ENCODE assay signal across 17 mouse cellular contexts in genomic region chr2:4222497-4222828, GRCm38 (mm10).
DNase-seq lines count a peak whose midpoint lies in the region; ATAC-seq lines count a peak whose summit lies in the region.
"Had no signal": no experiment of that assay in that cellular context is flagged by ENCODE, and none has a peak within 500 bp of the region (broad histone marks: within the 10 kb centered on the region; RNA-seq: fewer than 3 reads in every experiment).

No protein-coding gene starts in this region.

- no peaks in the 10 kb centered on the region for H3K27me3 ChIP-seq in midbrain, embryonic 11.5 days (ENCODE audit: control insufficient read depth, insufficient read depth, low read length)
- no peaks in the 10 kb centered on the region for H3K27me3 ChIP-seq in midbrain, embryonic 14.5 days (ENCODE audit: control insufficient read depth, insufficient read depth, low read length)
- H3K27me3 ChIP-seq in forebrain, embryonic 16.5 days (replicated peaks; ENCODE audit: control insufficient read depth, insufficient read depth, low read length): no peaks in the 10 kb centered on the region
- H3K27me3 ChIP-seq in hindbrain, embryonic 15.5 days: no peaks in the 10 kb centered on the region
- no peaks in the 10 kb centered on the region for H3K27me3 ChIP-seq in neural tube, embryonic 12.5 days (replicated peaks)
- H3K27me3 ChIP-seq: liver, embryonic 15.5 days had no signal

- H3K9ac ChIP-seq in midbrain, embryonic 11.5 days (ENCODE audit: low read length): no peak overlapping the region
- no peak overlapping the region for H3K9ac ChIP-seq in midbrain, embryonic 14.5 days (replicated peaks; ENCODE audit: low read length)
- H3K9ac ChIP-seq in forebrain, embryonic 16.5 days (replicated peaks; ENCODE audit: low read depth, low read length): no peak overlapping the region
- no peak overlapping the region for H3K9ac ChIP-seq in hindbrain, embryonic 15.5 days
- H3K9ac ChIP-seq in neural tube, embryonic 12.5 days: no peak overlapping the region
- H3K9ac ChIP-seq: liver, embryonic 15.5 days had no signal

- no peaks in the 10 kb centered on the region; the same call in 1 of the 2 replicates for H3K9me3 ChIP-seq in midbrain, embryonic 11.5 days (ENCODE audit: control insufficient read depth, low read length)
- peaks cover 5% of the 10 kb centered on the region; the same call in 1 of the 2 replicates for H3K9me3 ChIP-seq in midbrain, embryonic 14.5 days (ENCODE audit: control insufficient read depth, low read length)
- H3K9me3 ChIP-seq in forebrain, embryonic 16.5 days (ENCODE audit: control insufficient read depth, low read length): no peaks in the 10 kb centered on the region; the same call in 1 of the 2 replicates
- H3K9me3 ChIP-seq in hindbrain, embryonic 15.5 days: no peaks in the 10 kb centered on the region
- H3K9me3 ChIP-seq in neural tube, embryonic 12.5 days: peaks cover 6% of the 10 kb centered on the region; the same call in 1 of the 2 replicates
- H3K9me3 ChIP-seq: G1E; liver, embryonic 15.5 days had no signal

- ATAC-seq in midbrain, embryonic 11.5 days (ENCODE audit: low FRiP score): peak; percentile 43
- no peak for ATAC-seq in midbrain, embryonic 14.5 days (ENCODE audit: low FRiP score, low TSS enrichment)
- peak; percentile 39; the same call in 1 of the 2 replicates for ATAC-seq in forebrain, embryonic 16.5 days
- ATAC-seq in hindbrain, embryonic 15.5 days (ENCODE audit: low FRiP score, low read depth): no peak; the same call in 1 of the 2 replicates
- ATAC-seq in neural tube, embryonic 12.5 days (ENCODE audit: low FRiP score, low read depth): peak; percentile 30; the same call in 1 of the 2 replicates
- ATAC-seq: CD4-positive, CD25-positive, alpha-beta regulatory T cell, adult 4 months; intestine, postnatal 0 days had no signal

- H3K36me3 ChIP-seq in midbrain, embryonic 11.5 days (ENCODE audit: control insufficient read depth, insufficient read depth, low read length): no peaks in the 10 kb centered on the region
- H3K36me3 ChIP-seq in midbrain, embryonic 14.5 days (ENCODE audit: control insufficient read depth, insufficient read depth, low read length): no peaks in the 10 kb centered on the region
- no peaks in the 10 kb centered on the region for H3K36me3 ChIP-seq in forebrain, embryonic 16.5 days (ENCODE audit: control insufficient read depth, insufficient read depth)
- no peaks in the 10 kb centered on the region for H3K36me3 ChIP-seq in hindbrain, embryonic 15.5 days
- no peaks in the 10 kb centered on the region for H3K36me3 ChIP-seq in neural tube, embryonic 12.5 days
- H3K36me3 ChIP-seq: G1E; liver, embryonic 15.5 days had no signal

- peak; percentile 86 for DNase-seq in midbrain, embryonic 11.5 days (ENCODE audit: low spot score, missing footprints)
- DNase-seq in midbrain, embryonic 14.5 days: no peak
- no peak for DNase-seq in cerebellum, postnatal 10 days
- no peak for DNase-seq in urinary bladder, postnatal 4 days (ENCODE audit: low spot score in 2 of 2)
- no peak for DNase-seq in cerebellum, adult 8-10 months
- DNase-seq: cerebellum, postnatal 36 days; thymus, postnatal 4 days had no signal

- no peak overlapping the region for H3K4me2 ChIP-seq in midbrain, embryonic 11.5 days
- no peak overlapping the region for H3K4me2 ChIP-seq in midbrain, embryonic 14.5 days (ENCODE audit: low read length)
- no peak overlapping the region for H3K4me2 ChIP-seq in forebrain, embryonic 16.5 days (ENCODE audit: low read length)
- H3K4me2 ChIP-seq in hindbrain, embryonic 15.5 days: no peak overlapping the region
- H3K4me2 ChIP-seq in neural tube, embryonic 12.5 days (replicated peaks): no peak overlapping the region
- H3K4me2 ChIP-seq: heart, embryonic 11.5 days; liver, embryonic 15.5 days had no signal

- peaks cover 9% of the 10 kb centered on the region; the same call in 1 of the 2 replicates for H3K4me1 ChIP-seq in midbrain, embryonic 11.5 days (ENCODE audit: control insufficient read depth, insufficient read depth, low read length)
- H3K4me1 ChIP-seq in midbrain, embryonic 14.5 days (ENCODE audit: control insufficient read depth, insufficient read depth, low read length): peaks cover 12% of the 10 kb centered on the region
- H3K4me1 ChIP-seq in forebrain, embryonic 16.5 days (replicated peaks; ENCODE audit: control insufficient read depth, insufficient read depth, low read length): peaks cover 18% of the 10 kb centered on the region
- H3K4me1 ChIP-seq in hindbrain, embryonic 15.5 days (replicated peaks): peaks cover 20% of the 10 kb centered on the region
- H3K4me1 ChIP-seq in neural tube, embryonic 12.5 days: peaks cover 13% of the 10 kb centered on the region
- H3K4me1 ChIP-seq: liver, embryonic 15.5 days had no signal

- 5% methylated on average over 1 of the region's 1 CpGs for WGBS in midbrain, embryonic 11.5 days
- WGBS in midbrain, embryonic 14.5 days: 0% methylated on average over 1 of the region's 1 CpGs
- WGBS in forebrain, embryonic 16.5 days: 0% methylated on average over 1 of the region's 1 CpGs
- WGBS in hindbrain, embryonic 15.5 days: 0% methylated on average over 1 of the region's 1 CpGs
- WGBS in neural tube, embryonic 12.5 days: 0% methylated on average over 1 of the region's 1 CpGs

- no peak overlapping the region for H3K27ac ChIP-seq in midbrain, embryonic 11.5 days (ENCODE audit: low read depth, low read length)
- H3K27ac ChIP-seq in midbrain, embryonic 14.5 days (replicated peaks; ENCODE audit: low read depth, low read length): no peak overlapping the region
- H3K27ac ChIP-seq in forebrain, embryonic 16.5 days (ENCODE audit: low read length): peak overlapping the region; percentile 37
- peak overlapping the region; percentile 67; the same call in 1 of the 2 replicates for H3K27ac ChIP-seq in hindbrain, embryonic 15.5 days (replicated peaks)
- no peak overlapping the region for H3K27ac ChIP-seq in neural tube, embryonic 12.5 days
- H3K27ac ChIP-seq: kidney, postnatal 0 days; layer of hippocampus, adult 2 months; liver, embryonic 15.5 days had no signal

- H3K4me3 ChIP-seq in midbrain, embryonic 11.5 days (ENCODE audit: low read depth, low read length): no peak overlapping the region
- no peak overlapping the region for H3K4me3 ChIP-seq in midbrain, embryonic 14.5 days (replicated peaks; ENCODE audit: low read depth, low read length)
- no peak overlapping the region for H3K4me3 ChIP-seq in forebrain, embryonic 16.5 days (replicated peaks; ENCODE audit: low read length)
- H3K4me3 ChIP-seq in hindbrain, embryonic 15.5 days: no peak overlapping the region
- H3K4me3 ChIP-seq in neural tube, embryonic 12.5 days: no peak overlapping the region
- H3K4me3 ChIP-seq: layer of hippocampus, adult 2 months; liver, embryonic 15.5 days had no signal

Comparison
In these comparisons a context has a peak if more than half of its experiments do, and no peak if none do; other contexts are left out.
1. ATAC-seq: peak in midbrain, embryonic 11.5 days (single experiment), forebrain, embryonic 16.5 days (single experiment) and neural tube, embryonic 12.5 days (single experiment); none in midbrain, embryonic 14.5 days (single experiment) and hindbrain, embryonic 15.5 days (single experiment).
2. H3K27ac ChIP-seq: peak in forebrain, embryonic 16.5 days (single experiment) and hindbrain, embryonic 15.5 days (single experiment); none in midbrain, embryonic 11.5 days (single experiment), midbrain, embryonic 14.5 days (single experiment) and neural tube, embryonic 12.5 days (single experiment).